Mouse (Mus musculus) ovary, postnatal 10 days (tissue): Measurements from ENCODE around the gene Shank1.

ENCODE experiments used
- DNase-seq: peaks from one replicate; pipeline ENCODE4 v3.0.0; 2022; ENCODE audit warnings: low spot score

Shank1 gene

GRCm38 (mm10) chr7:44373889-44374652 lies 64.0 kb downstream of the Shank1 start:
- DNase-seq = peak; percentile 68

- DNase-seq = no peak
These were observed 64.7 kb downstream of the Shank1 start for GRCm38 (mm10) chr7:44374756-44375155.

- DNase-seq = no peak
These were observed 65.2 kb downstream of the Shank1 start for GRCm38 (mm10) chr7:44375207-44375606.

GRCm38 (mm10) chr7:44375793-44376192 lies 65.7 kb downstream of the Shank1 start:
- no peak for DNase-seq

- no peak for DNase-seq
These were observed 68.2 kb downstream of the Shank1 start for GRCm38 (mm10) chr7:44378290-44378689.

- no peak for DNase-seq
These were observed 72.5 kb downstream of the Shank1 start for GRCm38 (mm10) chr7:44382541-44382940.

- peak; percentile 24 for DNase-seq
These were observed 74.1 kb downstream of the Shank1 start, which contains the start of gene Syt3 for GRCm38 (mm10) chr7:44383980-44384715. TSS of gene Syt3 (plus strand) at chr7:44384102.

GRCm38 (mm10) chr7:44384716-44385059 lies 74.6 kb downstream of the Shank1 start:
- no peak for DNase-seq

GRCm38 (mm10) chr7:44385720-44386119 lies 75.7 kb downstream of the Shank1 start, which contains the start of gene 1700008O03Rik:
TSS of gene 1700008O03Rik (minus strand) at chr7:44385820.
- no peak for DNase-seq

- no peak for DNase-seq
These were observed 81.8 kb downstream of the Shank1 start for GRCm38 (mm10) chr7:44391831-44392230.

GRCm38 (mm10) chr7:44392341-44392740 lies 82.3 kb downstream of the Shank1 start:
- DNase-seq = no peak

- DNase-seq = no peak
These were observed 83.2 kb downstream of the Shank1 start for GRCm38 (mm10) chr7:44393284-44393683.

- no peak for DNase-seq
These were observed 88.5 kb downstream of the Shank1 start for GRCm38 (mm10) chr7:44398570-44398969.

- DNase-seq = no peak
These were observed 91.6 kb downstream of the Shank1 start for GRCm38 (mm10) chr7:44401673-44402072.

GRCm38 (mm10) chr7:44405346-44406014 lies 95.4 kb downstream of the Shank1 start:
- DNase-seq = peak; percentile 54

- no peak for DNase-seq
These were observed 95.9 kb downstream of the Shank1 start for GRCm38 (mm10) chr7:44406015-44406355.
